Mouse (Mus musculus) c-Kit-positive CD71-positive TER-119-negative erythroid progenitor cells, embryonic 14.5 days (primary cell): ENCODE measurements at regions not wholly inside any gene's neighbourhood (a gene's known extent, or its start where the extent isn't known, plus 50 kb on each side); places are given as distances from the start of the nearest gene placed in this dataset.
A peak's percentile ranks its signal among the peaks of the same experiment; 100 is the strongest.

ENCODE experiments used
- DNase-seq: peaks from one replicate; pipeline ENCODE4 v3.0.0-alpha.2; 2013; ENCODE audit warnings: low read depth

- peak; percentile 7 for DNase-seq
Measured at GRCm38 (mm10) chr15:61007461-61008059, 84.7 kb upstream of the A1bg start.

- no peak for DNase-seq
Measured at GRCm38 (mm10) chr15:61006608-61007007, 83.8 kb upstream of the A1bg start.

GRCm38 (mm10) chr15:60993971-60994690 is 71.3 kb upstream of the A1bg start:
- DNase-seq = no peak

GRCm38 (mm10) chr15:60993394-60993793 is 70.6 kb upstream of the A1bg start:
- DNase-seq = no peak

GRCm38 (mm10) chr15:60982576-60982975 is 59.8 kb upstream of the A1bg start:
- peak; percentile 10 for DNase-seq
